Mouse (Mus musculus): ENCODE data around the gene Olfr616.

DNA sequence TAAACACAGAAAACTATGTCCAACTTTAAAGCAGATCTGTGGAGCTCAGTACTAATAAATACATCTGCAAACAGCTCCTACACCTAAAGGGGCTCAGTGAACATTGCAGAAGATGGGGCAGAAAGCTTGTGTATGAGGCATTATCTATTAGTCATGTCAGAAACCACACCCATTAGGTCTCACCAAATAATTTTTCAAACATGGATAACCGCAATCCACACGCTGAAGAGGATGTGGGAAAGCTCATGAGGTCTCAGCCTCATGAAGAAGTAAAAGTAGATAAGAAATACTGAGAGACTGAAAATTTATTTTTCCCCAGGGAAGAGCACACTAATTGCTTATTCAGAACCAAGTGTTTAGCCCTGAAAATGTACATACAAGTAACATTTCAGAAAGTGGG, 38.5 kb upstream of the Olfr616 start:
- TF ChIP-seq POLR2A (IDR thresholded peaks at IDR 0.05; ENCODE audit: borderline replicate concordance, extremely low read depth, low read depth, low read length) (no peak), CTCF (IDR thresholded peaks at IDR 0.05; ENCODE audit: insufficient read depth, low read length) (no peak)
